Mouse (Mus musculus): ENCODE results near the gene Capn9. TPM values are rescaled to one million over a fixed set of nuclear protein-coding genes. Genes with fewer than 3 reads are reported as not detected.

The Capn9 gene
- total RNA-seq, 2 experiments from 2014 or later = 0.72 TPM; not detected in 1

- peak; percentile 53 to 55 for DNase-seq
These were observed 65.7 kb downstream of the Capn9 start for GRCm38 (mm10) chr8:124641599-124641998.

- DNase-seq = peak; percentile 68 to 78
These were observed 67.8 kb downstream of the Capn9 start for GRCm38 (mm10) chr8:124643540-124644339.

GRCm38 (mm10) chr8:124648311-124648710 lies 72.4 kb downstream of the Capn9 start:
- DNase-seq = no peak

- DNase-seq = no peak
These were observed 75.9 kb downstream of the Capn9 start for GRCm38 (mm10) chr8:124651776-124652175.

- no peak for DNase-seq
These were observed 76.6 kb downstream of the Capn9 start for GRCm38 (mm10) chr8:124652546-124652945.

- peak in 1 of 2 experiments; percentile 33 for DNase-seq
These were observed 77.9 kb downstream of the Capn9 start for GRCm38 (mm10) chr8:124653568-124654475.

- DNase-seq = no peak
These were observed 82.0 kb downstream of the Capn9 start for GRCm38 (mm10) chr8:124657961-124658360.

- DNase-seq = peak; percentile 94 to 95
These were observed 82.5 kb downstream of the Capn9 start for GRCm38 (mm10) chr8:124658415-124658814.

GRCm38 (mm10) chr8:124661781-124662180 lies 85.9 kb downstream of the Capn9 start:
- DNase-seq = no peak

- DNase-seq = no peak
These were observed 86.7 kb downstream of the Capn9 start for GRCm38 (mm10) chr8:124662446-124663111.

GRCm38 (mm10) chr8:124663112-124663873 lies 87.4 kb downstream of the Capn9 start, which contains the start of gene 2310022B05Rik:
Gene 2310022B05Rik (minus strand): TSS chr8:124663369.
- DNase-seq = peak; percentile 92 to 96

GRCm38 (mm10) chr8:124663874-124664230 lies 87.9 kb downstream of the Capn9 start:
- DNase-seq = no peak

- DNase-seq = no peak
These were observed 88.5 kb downstream of the Capn9 start for GRCm38 (mm10) chr8:124664414-124664813.

Other genes with a start within 250 kb of the Capn9 start
- gene Pgbd5, start 136.5 kb upstream of the Capn9 start, total RNA-seq (2021) = 1 to 10 TPM; 3.5 to 4.5 TPM
- 10 to 100 TPM; 37.3 to 42.7 TPM for gene Cog2, start 55.3 kb upstream of the Capn9 start, total RNA-seq (2021)
- 1 to 10 TPM; 3.7 to 4.0 TPM for gene Agt, start 6.4 kb upstream of the Capn9 start, total RNA-seq (2021)
- gene 2310022B05Rik, start 87.3 kb downstream of the Capn9 start, total RNA-seq (2021) = 10 to 100 TPM; 38.9 to 47.8 TPM
- 10 to 100 TPM; 39.8 to 41.5 TPM for gene Ttc13, start 145.9 kb downstream of the Capn9 start, total RNA-seq (2021)
- 1 to 10 TPM; 8.7 to 9.8 TPM for gene Arv1, start 146.0 kb downstream of the Capn9 start, total RNA-seq (2021)
- under 1 TPM; 0.20 to 0.23 TPM for gene Fam89a, start 175.7 kb downstream of the Capn9 start, total RNA-seq (2021)
- gene Trim67, start 217.0 kb downstream of the Capn9 start, total RNA-seq (2021) = 1 to 10 TPM in 1 of 2 experiments, under 1 TPM in 1; 0.86 to 1.0 TPM